Comparison of ENCODE assay signal across 8 mouse cellular contexts in the genomic region with DNA sequence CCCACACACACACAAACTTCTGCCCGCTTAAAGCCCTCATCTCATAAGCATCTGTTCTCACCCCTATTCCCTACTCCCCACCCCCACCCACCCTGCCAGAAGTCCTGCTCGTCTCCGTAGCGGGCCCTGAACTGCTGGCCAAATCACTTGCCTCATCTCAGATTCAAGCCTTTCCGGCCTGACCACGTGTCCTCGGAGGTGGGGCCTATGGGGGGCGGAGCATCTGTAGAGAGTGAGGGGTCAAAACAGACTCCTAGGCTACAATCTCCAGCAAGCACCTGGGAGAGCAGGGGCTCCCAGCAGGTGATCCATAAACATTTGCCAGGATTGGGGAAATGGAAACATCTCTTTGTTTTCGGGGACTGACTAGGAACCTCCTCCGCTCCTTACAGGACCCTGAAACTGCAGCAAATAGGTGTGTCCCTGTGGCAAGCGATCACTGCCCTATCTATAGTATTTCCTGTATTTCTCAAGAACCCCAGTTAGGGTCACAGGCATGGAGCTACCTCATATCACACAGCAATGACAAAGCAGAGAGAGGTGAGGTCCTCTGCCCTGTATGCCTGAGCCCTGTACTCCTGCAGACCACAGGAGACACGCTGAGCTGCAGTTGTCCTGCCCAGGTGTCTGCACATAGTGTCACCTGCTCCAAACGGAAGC. TPM values are rescaled to one million over a fixed set of nuclear protein-coding genes. Genes with fewer than 3 reads are reported as not detected.
DNase-seq lines count a peak whose midpoint lies in the region; ATAC-seq and TF ChIP-seq lines count a peak whose summit lies in the region.
"Had no signal": no experiment of that assay in that cellular context is flagged by ENCODE, and none has a peak within 500 bp of the region (broad histone marks: within the 10 kb centered on the region; RNA-seq: fewer than 3 reads in every experiment).

No protein-coding gene starts in this region.

- no peaks in the 10 kb centered on the region for H3K9me3 ChIP-seq in embryonic facial prominence, embryonic 13.5 days
- H3K9me3 ChIP-seq in midbrain, postnatal 0 days (ENCODE audit: low read length) = no peaks in the 10 kb centered on the region
- H3K9me3 ChIP-seq: embryonic facial prominence, embryonic 15.5 days had no signal

- TF ChIP-seq CTCF in midbrain, postnatal 0 days (IDR thresholded peaks at IDR 0.05) = no peak

- H3K27me3 ChIP-seq in embryonic facial prominence, embryonic 13.5 days = no peaks in the 10 kb centered on the region
- H3K27me3 ChIP-seq in midbrain, postnatal 0 days (ENCODE audit: insufficient read depth, low read length) = no peaks in the 10 kb centered on the region
- H3K27me3 ChIP-seq: embryonic facial prominence, embryonic 15.5 days had no signal

- peaks cover 40% of the 10 kb centered on the region for H3K4me1 ChIP-seq in embryonic facial prominence, embryonic 13.5 days
- peaks cover 3% of the 10 kb centered on the region; the same call in 1 of the 2 replicates for H3K4me1 ChIP-seq in midbrain, postnatal 0 days (ENCODE audit: insufficient read depth, low read length)

- peak; percentile 18 for DNase-seq in ovary, postnatal 36 days (ENCODE audit: low spot score)
- no peak for DNase-seq in ovary, postnatal 10 days (ENCODE audit: low spot score)
- DNase-seq in liver = peak; percentile 43
- no peak for DNase-seq in midbrain, postnatal 0 days (ENCODE audit: low spot score)
- no peak for DNase-seq in right cerebral cortex, postnatal 14 days
- DNase-seq in left cerebral cortex, adult 9 months (ENCODE audit: low spot score in 2 of 2) = no peak

- no peak overlapping the region for H3K27ac ChIP-seq in embryonic facial prominence, embryonic 13.5 days
- H3K27ac ChIP-seq in midbrain, postnatal 0 days (ENCODE audit: low read depth, low read length) = peak overlapping the region; percentile 63

- H3K9ac ChIP-seq in embryonic facial prominence, embryonic 13.5 days = no peak overlapping the region
- H3K9ac ChIP-seq in midbrain, postnatal 0 days (replicated peaks; ENCODE audit: low read length, poor library complexity, severe bottlenecking) = no peak overlapping the region
- H3K9ac ChIP-seq: embryonic facial prominence, embryonic 15.5 days had no signal

- no peak for ATAC-seq in embryonic facial prominence, embryonic 13.5 days (ENCODE audit: insufficient number of reproducible peaks, insufficient read depth, low FRiP score, low TSS enrichment, low read depth)
- no peak for ATAC-seq in midbrain, postnatal 0 days (ENCODE audit: low FRiP score)

- H3K36me3 ChIP-seq in embryonic facial prominence, embryonic 13.5 days = no peaks in the 10 kb centered on the region
- H3K36me3 ChIP-seq in midbrain, postnatal 0 days (ENCODE audit: insufficient read depth, low read length) = no peaks in the 10 kb centered on the region
- H3K36me3 ChIP-seq: embryonic facial prominence, embryonic 15.5 days had no signal

- no peak overlapping the region for H3K4me3 ChIP-seq in embryonic facial prominence, embryonic 13.5 days
- no peak overlapping the region for H3K4me3 ChIP-seq in midbrain, postnatal 0 days (ENCODE audit: low read depth, low read length)
- H3K4me3 ChIP-seq: embryonic facial prominence, embryonic 15.5 days had no signal

- peak overlapping the region; percentile 22; the same call in 1 of the 2 replicates for H3K4me2 ChIP-seq in embryonic facial prominence, embryonic 13.5 days
- no peak overlapping the region for H3K4me2 ChIP-seq in midbrain, postnatal 0 days (ENCODE audit: low read depth, low read length, poor library complexity, severe bottlenecking)
- H3K4me2 ChIP-seq: embryonic facial prominence, embryonic 15.5 days had no signal

- 15% methylated on average over 13 of the region's 13 CpGs for whole genome bisulfite sequencing in embryonic facial prominence, embryonic 13.5 days
- WGBS in midbrain, postnatal 0 days = 27% methylated on average over 13 of the region's 13 CpGs

RNA-seq across cellular contexts. Expression of gene Prex1, which starts 29.6 kb away (rescaled TPM):
- 28.4 and 28.5 TPM in 2 replicates for polyA plus RNA-seq in embryonic facial prominence, embryonic 13.5 days (2015; fragmentation: Nextera tagmentation; extraction: Ambion mirVana)
- total RNA-seq in midbrain, postnatal 0 days (2014; rRNA removed) = 37.1 and 53.8 TPM in 2 replicates
- 17.4 and 18.0 TPM in 2 replicates for polyA plus RNA-seq in midbrain, postnatal 0 days (2015; fragmentation: Nextera tagmentation; extraction: Ambion mirVana)

Comparison
In these comparisons a context has a peak if more than half of its experiments do, and no peak if none do; other contexts are left out.
1. DNase-seq: peak in ovary, postnatal 36 days (single experiment) and liver (single experiment); none in ovary, postnatal 10 days (single experiment), midbrain, postnatal 0 days (single experiment), right cerebral cortex, postnatal 14 days (single experiment) and left cerebral cortex, adult 9 months (0 of 2).